Comparison of ENCODE assay signal across 9 mouse cellular contexts in genomic region chr10:69858897-69859605, GRCm38 (mm10).
DNase-seq lines count a peak whose midpoint lies in the region; ATAC-seq and TF ChIP-seq lines count a peak whose summit lies in the region.
"Had no signal": no experiment of that assay in that cellular context is flagged by ENCODE, and none has a peak within 500 bp of the region (broad histone marks: within the 10 kb centered on the region; RNA-seq: fewer than 3 reads in every experiment).

No protein-coding gene starts in this region.

- no peaks in the 10 kb centered on the region for H3K4me1 ChIP-seq in embryonic facial prominence, embryonic 11.5 days (ENCODE audit: control insufficient read depth, insufficient read depth, low read length)
- H3K4me1 ChIP-seq in embryonic facial prominence, embryonic 10.5 days: peaks cover 8% of the 10 kb centered on the region
- H3K4me1 ChIP-seq in ES-Bruce4 (ENCODE audit: control insufficient read depth, insufficient read depth, low read length): peaks cover 5% of the 10 kb centered on the region
- peaks cover 13% of the 10 kb centered on the region for H3K4me1 ChIP-seq in forebrain, embryonic 12.5 days

- TF ChIP-seq POLR2A in ES-Bruce4 (IDR thresholded peaks at IDR 0.05; ENCODE audit: insufficient read depth, low read length): no peak

- H3K4me3 ChIP-seq in embryonic facial prominence, embryonic 11.5 days (ENCODE audit: low read depth, low read length): no peak overlapping the region
- no peak overlapping the region for H3K4me3 ChIP-seq in embryonic facial prominence, embryonic 10.5 days
- no peak overlapping the region for H3K4me3 ChIP-seq in ES-Bruce4 (ENCODE audit: low read depth, low read length)
- no peak overlapping the region for H3K4me3 ChIP-seq in forebrain, embryonic 12.5 days (replicated peaks)

- no peaks in the 10 kb centered on the region for H3K9me3 ChIP-seq in embryonic facial prominence, embryonic 11.5 days (replicated peaks; ENCODE audit: control insufficient read depth, low read length)
- H3K9me3 ChIP-seq in embryonic facial prominence, embryonic 10.5 days: no peaks in the 10 kb centered on the region
- peaks cover 2% of the 10 kb centered on the region; the same call in 1 of the 2 replicates for H3K9me3 ChIP-seq in ES-Bruce4 (replicated peaks; ENCODE audit: control insufficient read depth, insufficient read depth, low read length, poor library complexity, severe bottlenecking)
- no peaks in the 10 kb centered on the region for H3K9me3 ChIP-seq in forebrain, embryonic 12.5 days

- no peak overlapping the region for H3K4me2 ChIP-seq in embryonic facial prominence, embryonic 11.5 days (ENCODE audit: low read depth, low read length)
- H3K4me2 ChIP-seq in forebrain, embryonic 12.5 days: no peak overlapping the region

- peak; percentile 3 for DNase-seq in embryonic facial prominence, embryonic 11.5 days (ENCODE audit: low spot score)
- no peak for DNase-seq in embryonic facial prominence, embryonic 10.5 days (ENCODE audit: low spot score)
- peak; percentile 60 for DNase-seq in mesoderm, embryonic 11.5 days (ENCODE audit: low read depth, low spot score)
- no peak for DNase-seq in urinary bladder, postnatal 36 days (ENCODE audit: low spot score in 2 of 2)
- no peak for DNase-seq in thymus, postnatal 14 days
- DNase-seq in lung, adult 18-20 months: no peak

- TF ChIP-seq CTCF in ES-Bruce4 (IDR thresholded peaks at IDR 0.05; ENCODE audit: low read depth, low read length): no peak

- H3K27ac ChIP-seq in embryonic facial prominence, embryonic 11.5 days (replicated peaks; ENCODE audit: low read depth, low read length): no peak overlapping the region
- no peak overlapping the region for H3K27ac ChIP-seq in embryonic facial prominence, embryonic 10.5 days (replicated peaks)
- peak overlapping the region; percentile 63 for H3K27ac ChIP-seq in ES-Bruce4 (ENCODE audit: insufficient read depth, low read length)
- H3K27ac ChIP-seq in forebrain, embryonic 12.5 days: peak overlapping the region; percentile 80

- H3K27me3 ChIP-seq in embryonic facial prominence, embryonic 11.5 days (ENCODE audit: control insufficient read depth, insufficient read depth, low read length): no peaks in the 10 kb centered on the region
- no peaks in the 10 kb centered on the region for H3K27me3 ChIP-seq in embryonic facial prominence, embryonic 10.5 days (replicated peaks; ENCODE audit: low read depth, poor library complexity, severe bottlenecking)
- no peaks in the 10 kb centered on the region for H3K27me3 ChIP-seq in ES-Bruce4 (ENCODE audit: control insufficient read depth, insufficient read depth, low read length, poor library complexity, severe bottlenecking)
- no peaks in the 10 kb centered on the region for H3K27me3 ChIP-seq in forebrain, embryonic 12.5 days

- peak; percentile 42; the same call in 1 of the 2 replicates for TF ChIP-seq EP300 in ES-Bruce4 (IDR thresholded peaks at IDR 0.05; ENCODE audit: insufficient read depth, low read depth, low read length)

- WGBS in embryonic facial prominence, embryonic 11.5 days: 37% methylated on average over 4 of the region's 4 CpGs
- 60% methylated on average over 4 of the region's 4 CpGs for WGBS in embryonic facial prominence, embryonic 10.5 days
- 22% methylated on average over 4 of the region's 4 CpGs for WGBS in forebrain, embryonic 12.5 days

- H3K9ac ChIP-seq in embryonic facial prominence, embryonic 11.5 days (replicated peaks; ENCODE audit: low read length): no peak overlapping the region
- H3K9ac ChIP-seq in ES-Bruce4 (ENCODE audit: low read depth, poor library complexity, severe bottlenecking): no peak overlapping the region
- no peak overlapping the region for H3K9ac ChIP-seq in forebrain, embryonic 12.5 days

- H3K36me3 ChIP-seq in embryonic facial prominence, embryonic 11.5 days (replicated peaks; ENCODE audit: control insufficient read depth, insufficient read depth, low read depth, low read length): no peaks in the 10 kb centered on the region
- H3K36me3 ChIP-seq in embryonic facial prominence, embryonic 10.5 days (replicated peaks): no peaks in the 10 kb centered on the region
- H3K36me3 ChIP-seq in ES-Bruce4 (ENCODE audit: control insufficient read depth, insufficient read depth, low read length, poor library complexity, severe bottlenecking): no peaks in the 10 kb centered on the region
- no peaks in the 10 kb centered on the region for H3K36me3 ChIP-seq in forebrain, embryonic 12.5 days (replicated peaks)

- no peak; the same call in 1 of the 2 replicates for ATAC-seq in embryonic facial prominence, embryonic 11.5 days (replicated peaks; ENCODE audit: insufficient number of reproducible peaks, low FRiP score, low TSS enrichment, low read depth)
- peak; percentile 77 for ATAC-seq in forebrain, embryonic 12.5 days (ENCODE audit: low FRiP score)
- ATAC-seq: intestine, embryonic 16.5 days had no signal

Comparison
In these comparisons a context has a peak if more than half of its experiments do, and no peak if none do; other contexts are left out.
1. DNase-seq: peak in embryonic facial prominence, embryonic 11.5 days (single experiment) and mesoderm, embryonic 11.5 days (single experiment); none in embryonic facial prominence, embryonic 10.5 days (single experiment), urinary bladder, postnatal 36 days (0 of 2), thymus, postnatal 14 days (single experiment) and lung, adult 18-20 months (0 of 2).
2. H3K27ac ChIP-seq: peak in ES-Bruce4 (single experiment) and forebrain, embryonic 12.5 days (single experiment); none in embryonic facial prominence, embryonic 11.5 days (single experiment) and embryonic facial prominence, embryonic 10.5 days (single experiment).